Mouse (Mus musculus) bone marrow macrophage, adult 2 months (primary cell): ENCODE data around the gene Myo19.

ENCODE experiments used
- CTCF ChIP-seq: IDR thresholded peaks from 2 replicates; pipeline ENCODE4 v1.5.1; 2012; ENCODE audit warnings: low read depth, mild to moderate bottlenecking, low read length, moderate library complexity
- POLR2A ChIP-seq: IDR thresholded peaks from 2 replicates; pipeline ENCODE4 v1.6.1; 2012; ENCODE audit warnings: mild to moderate bottlenecking, low read depth, low read length, borderline replicate concordance

GRCm38 (mm10) chr11:84870337-84871043, 9.5 kb upstream of the Myo19 start, which contains the start of gene Ggnbp2:
- TF ChIP-seq CTCF (no peak), POLR2A (no peak; the same call in 1 of the 2 replicates)
